Mouse (Mus musculus) liver, postnatal 0 days (tissue): ENCODE results near the gene Dagla.

ENCODE experiments used
- CTCF ChIP-seq: sonication (generic); IDR thresholded peaks from 2 replicates; pipeline ENCODE4 v1.5.1; 2016; ENCODE audit warnings: antibody characterized with exemption, low read depth
- EP300 ChIP-seq: IDR thresholded peaks from 2 replicates; pipeline ENCODE4 v1.6.1; 2016; ENCODE audit warnings: antibody characterized with exemption, low read depth, mild to moderate bottlenecking

DNA sequence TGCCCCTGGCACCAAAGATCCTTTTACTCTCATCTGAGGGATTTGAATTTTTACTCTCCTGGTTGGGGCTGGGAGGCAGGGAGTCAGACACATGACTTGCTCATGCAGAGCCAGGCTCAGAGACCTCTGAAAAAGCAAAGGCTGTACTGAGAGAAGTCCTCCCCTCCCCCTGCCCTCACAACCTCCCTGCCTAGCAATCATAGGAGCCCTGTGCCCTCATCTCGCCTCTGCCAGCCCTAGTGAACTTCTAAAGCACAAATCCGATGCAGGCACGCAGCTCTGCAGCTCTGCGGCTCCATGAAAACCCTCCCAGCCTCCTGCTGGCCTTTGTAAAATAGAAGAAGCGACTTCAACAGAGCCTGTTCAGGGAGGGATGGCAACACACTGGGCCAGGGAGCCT is 34.6 kb upstream of the Dagla start:
- no peak for TF ChIP-seq CTCF
- TF ChIP-seq EP300: no peak
